Mouse (Mus musculus) small intestine, adult 2 months (tissue): ENCODE measurements around the gene Cdc42se2.

Experiments used
- CTCF ChIP-seq: fragments of 200-500 bp; IDR thresholded peaks from 2 replicates; pipeline ENCODE4 v1.5.1; 2012; ENCODE audit warnings: low read depth, mild to moderate bottlenecking, control low read depth, inconsistent platforms, low read length, moderate library complexity, mixed read lengths; ENCODE audit not compliant: insufficient replicate concordance, insufficient read length; ENCODE audit errors: extremely low read depth
- POLR2A ChIP-seq: fragments of 200-500 bp; IDR thresholded peaks from 2 replicates; pipeline ENCODE4 v1.6.1; 2012; ENCODE audit warnings: low read depth, mild to moderate bottlenecking, control low read depth, inconsistent platforms, low read length, moderate library complexity

GRCm38 (mm10) chr11:54741330-54741729 is 46.1 kb downstream of the Cdc42se2 start:
- TF ChIP-seq CTCF (no peak), POLR2A (no peak)
